In genomic region chr10:128091564-128092505, GRCm38 (mm10) we compare ENCODE assay signal across 8 mouse cellular contexts. TPM values are rescaled to one million over a fixed set of nuclear protein-coding genes. Genes with fewer than 3 reads are reported as not detected.
DNase-seq lines count a peak whose midpoint lies in the region; ATAC-seq and TF ChIP-seq lines count a peak whose summit lies in the region.

Gene Baz2a (plus strand): TSS chr10:128091577.

- peak within 1 kb of the TSS; percentile 78 for H3K9ac ChIP-seq in forebrain, embryonic 11.5 days (ENCODE audit: low read length)
- H3K9ac ChIP-seq in lung, embryonic 16.5 days (ENCODE audit: low read length) = peak within 1 kb of the TSS; percentile 83

- peak within 1 kb of the TSS; percentile 80 for H3K27ac ChIP-seq in bone marrow macrophage, adult 2 months (ENCODE audit: insufficient read depth, low read depth, low read length)
- peak within 1 kb of the TSS; percentile 91 for H3K27ac ChIP-seq in forebrain, embryonic 11.5 days (ENCODE audit: low read depth, low read length)
- peak within 1 kb of the TSS; percentile 97 for H3K27ac ChIP-seq in lung, embryonic 16.5 days (ENCODE audit: low read length)

- 2% methylated on average over 20 of the region's 20 CpGs for WGBS in forebrain, embryonic 11.5 days
- 2% methylated on average over 20 of the region's 20 CpGs for WGBS in lung, embryonic 16.5 days

- H3K27me3 ChIP-seq in forebrain, embryonic 11.5 days (ENCODE audit: control insufficient read depth, insufficient read depth, low read length) = no peaks in the 10 kb centered on the region
- no peaks in the 10 kb centered on the region for H3K27me3 ChIP-seq in lung, embryonic 16.5 days (ENCODE audit: control insufficient read depth, insufficient read depth, low read depth, low read length)

- no peak for TF ChIP-seq POLR2A in bone marrow macrophage, adult 2 months (IDR thresholded peaks at IDR 0.05; ENCODE audit: borderline replicate concordance, low read depth, low read length)

- peaks cover 23% of the 10 kb centered on the region for H3K4me1 ChIP-seq in bone marrow macrophage, adult 2 months (ENCODE audit: control insufficient read depth, insufficient read depth, low read length)
- H3K4me1 ChIP-seq in forebrain, embryonic 11.5 days (replicated peaks; ENCODE audit: control insufficient read depth, insufficient read depth, low read length) = peaks cover 32% of the 10 kb centered on the region
- H3K4me1 ChIP-seq in lung, embryonic 16.5 days (replicated peaks; ENCODE audit: control insufficient read depth, insufficient read depth, low read length) = peaks cover 36% of the 10 kb centered on the region

- no peaks in the 10 kb centered on the region for H3K9me3 ChIP-seq in forebrain, embryonic 11.5 days (ENCODE audit: control insufficient read depth, low read length)
- no peaks in the 10 kb centered on the region for H3K9me3 ChIP-seq in lung, embryonic 16.5 days (ENCODE audit: control insufficient read depth, low read length)

- intact Hi-C loops in heart, postnatal 25 days (cut with DNase I) = loop anchor here (1.0 kb wide), 1 partner anchor 96 kb away; no protein-coding TSS in a partner anchor

- peak within 1 kb of the TSS; percentile 77 for H3K4me3 ChIP-seq in bone marrow macrophage, adult 2 months (ENCODE audit: insufficient read depth, low read length)
- H3K4me3 ChIP-seq in forebrain, embryonic 11.5 days (ENCODE audit: low read depth, low read length) = peak within 1 kb of the TSS; percentile 79
- peak within 1 kb of the TSS; percentile 89 for H3K4me3 ChIP-seq in lung, embryonic 16.5 days (ENCODE audit: low read length)

- H3K36me3 ChIP-seq in forebrain, embryonic 11.5 days (ENCODE audit: control insufficient read depth, insufficient read depth, low read length) = peaks cover 15% of the 10 kb centered on the region; the same call in 1 of the 2 replicates
- H3K36me3 ChIP-seq in lung, embryonic 16.5 days (ENCODE audit: control insufficient read depth, insufficient read depth, low read length) = peaks cover 28% of the 10 kb centered on the region

- peak; percentile 47 for DNase-seq in ES-CJ7 (ENCODE audit: low read depth, low spot score)
- peak; percentile 65 for DNase-seq in forebrain, embryonic 11.5 days (ENCODE audit: low spot score)
- DNase-seq in heart, postnatal 25 days (ENCODE audit: low spot score) = peak; percentile 30
- DNase-seq in layer of hippocampus, adult 18-20 months (ENCODE audit: low spot score in 2 of 2) = peak in 1 of 2 experiments; percentile 40
- DNase-seq in ovary, postnatal 14 days (ENCODE audit: low spot score) = peak; percentile 34
- peak; percentile 60 for DNase-seq in urinary bladder, postnatal 36 days (ENCODE audit: low spot score in 2 of 2)

- TF ChIP-seq CTCF in bone marrow macrophage, adult 2 months (IDR thresholded peaks at IDR 0.05; ENCODE audit: low read depth, low read length) = no peak

- peak within 1 kb of the TSS; percentile 58 for H3K4me2 ChIP-seq in forebrain, embryonic 11.5 days (ENCODE audit: low read depth, low read length, severe bottlenecking)
- H3K4me2 ChIP-seq in lung, embryonic 16.5 days (ENCODE audit: low read depth, low read length) = peak within 1 kb of the TSS; percentile 70

- ATAC-seq in forebrain, embryonic 11.5 days (replicated peaks; ENCODE audit: low FRiP score) = 0 out of 2 replicates have a peak, but pooled peaks have one; percentile 0
- ATAC-seq in lung, embryonic 16.5 days (ENCODE audit: low read depth) = peak; percentile 65

RNA-seq across cellular contexts. Expression of gene Baz2a, which starts in this region (rescaled TPM):
- polyA plus RNA-seq in bone marrow macrophage, adult 2 months (2012; ENCODE audit: insufficient read depth, insufficient read length, missing spikeins) = 49.0 and 52.9 TPM in 2 replicates
- polyA plus RNA-seq in forebrain, embryonic 11.5 days (2014; fragmentation: Nextera tagmentation; extraction: Ambion mirVana) = 20.9 and 21.9 TPM in 2 replicates
- 10 to 100 TPM; 20.0 to 24.4 TPM for total RNA-seq in heart, postnatal 25 days (2021)
- 10 to 100 TPM; 39.6 to 41.9 TPM for total RNA-seq in layer of hippocampus, adult 18-20 months (2021)
- polyA plus RNA-seq in lung, embryonic 16.5 days (2015; fragmentation: Nextera tagmentation; extraction: Ambion mirVana) = 10.2 and 11.4 TPM in 2 replicates
